Mouse (Mus musculus): ENCODE measurements around the gene Siva1.

Gene Siva1

GRCm38 (mm10) chr12:112674132-112675011 lies 29.9 kb downstream of the Siva1 start, which contains the start of gene Akt1:
Akt1 (minus strand) TSS chr12:112674884.
- in situ Hi-C loops (cut with MboI; ENCODE audit: low sequenced_read_pairs): no loop called here

GRCm38 (mm10) chr12:112675245-112676035 lies 31.0 kb downstream of the Siva1 start:
- in situ Hi-C loops (cut with MboI; ENCODE audit: low sequenced_read_pairs): no loop called here

- in situ Hi-C loops (cut with MboI; ENCODE audit: low sequenced_read_pairs): no loop called here
Measured at GRCm38 (mm10) chr12:112677076-112677475, 32.6 kb downstream of the Siva1 start.

- in situ Hi-C loops (cut with MboI; ENCODE audit: low sequenced_read_pairs): no loop called here
Measured at GRCm38 (mm10) chr12:112677943-112678554, 33.6 kb downstream of the Siva1 start.

- in situ Hi-C loops (cut with MboI; ENCODE audit: low sequenced_read_pairs): no loop called here
Measured at GRCm38 (mm10) chr12:112678555-112679026, 34.1 kb downstream of the Siva1 start, which contains the start of gene Zbtb42. Zbtb42 (plus strand) TSS chr12:112678828.

- in situ Hi-C loops (cut with MboI; ENCODE audit: low sequenced_read_pairs): no loop called here
Measured at GRCm38 (mm10) chr12:112679027-112679996, 34.8 kb downstream of the Siva1 start.

- in situ Hi-C loops (cut with MboI; ENCODE audit: low sequenced_read_pairs): no loop called here
Measured at GRCm38 (mm10) chr12:112683351-112683750, 38.9 kb downstream of the Siva1 start.

- in situ Hi-C loops (cut with MboI; ENCODE audit: low sequenced_read_pairs): no loop called here
Measured at GRCm38 (mm10) chr12:112688458-112688857, 44.0 kb downstream of the Siva1 start.

GRCm38 (mm10) chr12:112693185-112694126 lies 49.0 kb downstream of the Siva1 start:
- in situ Hi-C loops (cut with MboI; ENCODE audit: low sequenced_read_pairs): no loop called here

GRCm38 (mm10) chr12:112694127-112694475 lies 49.6 kb downstream of the Siva1 start:
- in situ Hi-C loops (cut with MboI; ENCODE audit: low sequenced_read_pairs): no loop called here

GRCm38 (mm10) chr12:112696806-112697425 lies 52.4 kb downstream of the Siva1 start:
- in situ Hi-C loops (cut with MboI; ENCODE audit: low sequenced_read_pairs): no loop called here

Measured in CH12F3 (cell line).